Mouse (Mus musculus) B cell, adult 2 months (primary cell): ENCODE measurements at regions not wholly inside any gene's neighbourhood (a gene's known extent, or its start where the extent isn't known, plus 50 kb on each side); places are given as distances from the start of the nearest gene placed in this dataset.

Experiments used
- DNase-seq, 2 experiments: peaks; one replicate each; pipeline ENCODE4 v3.0.0; 2022

GRCm38 (mm10) chr5:148740366-148741266 lies 188.0 kb upstream of the Ubl3 start:
- DNase-seq: no peak

GRCm38 (mm10) chr5:148739672-148740071 lies 187.1 kb upstream of the Ubl3 start:
- no peak for DNase-seq

- peak; percentile 43 to 51 for DNase-seq
These were observed 186.6 kb upstream of the Ubl3 start for GRCm38 (mm10) chr5:148739141-148739540.

- DNase-seq: no peak
These were observed 177.0 kb upstream of the Ubl3 start for GRCm38 (mm10) chr5:148729541-148729940.

- no peak for DNase-seq
These were observed 175.9 kb upstream of the Ubl3 start for GRCm38 (mm10) chr5:148728492-148728891.

GRCm38 (mm10) chr5:148726442-148726841 lies 173.9 kb upstream of the Ubl3 start:
- no peak for DNase-seq

GRCm38 (mm10) chr5:148724470-148724869 lies 171.9 kb upstream of the Ubl3 start:
- DNase-seq: no peak

- DNase-seq: no peak
These were observed 171.2 kb upstream of the Ubl3 start for GRCm38 (mm10) chr5:148723677-148724227.

GRCm38 (mm10) chr5:148720604-148721003 lies 168.0 kb upstream of the Ubl3 start:
- DNase-seq: no peak

- DNase-seq: no peak
These were observed 164.0 kb upstream of the Ubl3 start for GRCm38 (mm10) chr5:148716633-148717032.

- DNase-seq: no peak
These were observed 162.8 kb upstream of the Ubl3 start for GRCm38 (mm10) chr5:148715218-148715991.

- no peak for DNase-seq
These were observed 162.2 kb upstream of the Ubl3 start for GRCm38 (mm10) chr5:148714807-148715206.

GRCm38 (mm10) chr5:148713796-148714195 lies 161.2 kb upstream of the Ubl3 start:
- DNase-seq: no peak

- DNase-seq: no peak
These were observed 160.4 kb upstream of the Ubl3 start for GRCm38 (mm10) chr5:148713039-148713438.

- no peak for DNase-seq
These were observed 159.0 kb upstream of the Ubl3 start for GRCm38 (mm10) chr5:148711570-148711969.

- no peak for DNase-seq
These were observed 156.7 kb upstream of the Ubl3 start for GRCm38 (mm10) chr5:148709111-148709771.

GRCm38 (mm10) chr5:148708014-148708741 lies 155.6 kb upstream of the Ubl3 start:
- DNase-seq: peak; percentile 30 to 36

GRCm38 (mm10) chr5:148707335-148707734 lies 154.7 kb upstream of the Ubl3 start:
- no peak for DNase-seq

- no peak for DNase-seq
These were observed 153.9 kb upstream of the Ubl3 start for GRCm38 (mm10) chr5:148706323-148707120.

GRCm38 (mm10) chr5:148704769-148705168 lies 152.2 kb upstream of the Ubl3 start:
- DNase-seq: no peak

GRCm38 (mm10) chr5:148701859-148702258 lies 149.3 kb upstream of the Ubl3 start:
- peak; percentile 40 to 46 for DNase-seq
